Mouse (Mus musculus): ENCODE measurements at regions not wholly inside any gene's neighbourhood (a gene's known extent, or its start where the extent isn't known, plus 50 kb on each side); places are given as distances from the start of the nearest gene placed in this dataset.

GRCm38 (mm10) chr4:125354742-125355141 is 135.8 kb upstream of the Grik3 start:
- no peak for DNase-seq (ENCODE audit: low spot score in 2 of 2)

- DNase-seq (ENCODE audit: low spot score in 2 of 2): no peak
These were observed 140.4 kb upstream of the Grik3 start for GRCm38 (mm10) chr4:125350056-125350455.

DNA sequence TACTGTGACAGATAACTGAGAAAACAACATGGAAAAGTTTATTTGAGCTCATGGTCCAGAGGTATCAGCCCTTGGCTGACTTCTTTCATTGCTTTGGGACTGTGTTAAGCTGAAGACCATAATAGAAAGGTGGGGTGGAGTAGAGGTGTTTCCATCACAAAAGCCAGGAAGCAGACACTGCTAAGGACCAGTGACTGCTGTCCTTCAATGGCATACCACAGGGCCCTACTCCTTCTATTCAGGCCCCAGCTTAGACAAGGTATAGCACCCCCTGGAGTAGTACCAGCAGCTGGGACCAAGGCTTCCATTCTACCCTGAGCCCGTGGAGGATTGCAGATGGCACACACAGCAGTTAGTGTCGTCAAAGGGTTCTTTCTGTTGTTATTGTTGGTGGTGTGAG is 151.4 kb upstream of the Grik3 start:
- DNase-seq (ENCODE audit: low spot score in 2 of 2): no peak

DNA sequence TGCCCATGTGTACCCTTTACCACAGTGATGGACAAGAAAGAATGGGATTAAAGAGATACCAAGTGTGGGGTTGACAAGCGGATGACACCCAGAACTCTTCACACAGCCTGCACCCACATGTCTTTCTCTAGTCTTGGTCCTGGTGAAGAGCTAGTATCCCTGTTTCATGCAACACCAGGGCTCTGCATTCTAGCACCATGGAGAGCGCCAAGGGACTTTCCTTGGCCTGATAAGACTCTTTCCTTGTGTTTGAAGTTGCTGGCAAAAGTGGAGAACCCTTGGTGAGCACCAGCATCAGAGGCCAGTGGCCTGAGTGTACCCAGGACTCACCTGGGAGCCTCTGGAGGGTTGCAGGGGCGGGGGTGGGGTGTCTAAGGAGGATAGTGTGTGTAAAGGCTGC is 161.7 kb upstream of the Grik3 start:
- no peak for DNase-seq (ENCODE audit: low spot score in 2 of 2)

DNA sequence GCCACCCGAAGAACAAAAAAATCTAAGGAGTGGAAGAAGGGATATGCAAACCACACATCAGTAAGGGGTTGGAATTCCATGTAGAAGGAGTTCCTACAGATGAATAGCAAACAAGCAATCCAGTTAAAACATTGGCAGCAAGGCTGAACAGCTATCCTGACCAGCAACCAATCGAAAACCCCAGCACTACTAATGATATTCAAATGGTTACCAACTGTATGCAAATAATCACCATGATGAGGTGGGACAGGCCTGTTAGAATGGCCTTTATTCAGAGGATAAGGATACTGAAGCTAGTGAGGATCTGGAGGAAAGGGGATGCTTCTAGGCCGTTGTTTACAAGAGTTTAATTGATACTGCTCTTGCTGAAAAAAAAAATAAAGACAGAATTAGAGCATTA is 166.0 kb upstream of the Grik3 start:
- no peak for DNase-seq (ENCODE audit: low spot score in 2 of 2)

DNA sequence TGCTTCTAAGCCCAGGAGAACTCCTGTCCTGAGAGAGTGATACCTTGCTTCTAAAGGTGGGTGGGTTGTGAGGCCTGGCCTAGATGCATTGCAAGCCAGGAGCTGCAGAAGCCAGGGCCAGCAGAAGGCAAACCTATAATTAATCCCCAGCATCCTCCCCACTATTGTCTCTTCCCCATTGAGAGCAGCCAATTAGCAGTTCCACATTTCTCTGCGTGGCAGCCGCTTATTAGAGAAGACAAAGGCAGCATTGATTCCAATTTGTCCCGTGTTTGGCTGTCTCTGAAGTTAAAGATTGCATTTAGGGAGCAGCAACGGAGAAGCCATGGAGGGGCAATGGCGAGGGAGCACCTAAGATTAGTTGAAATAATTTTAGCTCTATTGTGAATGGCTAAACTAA is 171.2 kb upstream of the Grik3 start:
- no peak for DNase-seq (ENCODE audit: low spot score in 2 of 2)

DNA sequence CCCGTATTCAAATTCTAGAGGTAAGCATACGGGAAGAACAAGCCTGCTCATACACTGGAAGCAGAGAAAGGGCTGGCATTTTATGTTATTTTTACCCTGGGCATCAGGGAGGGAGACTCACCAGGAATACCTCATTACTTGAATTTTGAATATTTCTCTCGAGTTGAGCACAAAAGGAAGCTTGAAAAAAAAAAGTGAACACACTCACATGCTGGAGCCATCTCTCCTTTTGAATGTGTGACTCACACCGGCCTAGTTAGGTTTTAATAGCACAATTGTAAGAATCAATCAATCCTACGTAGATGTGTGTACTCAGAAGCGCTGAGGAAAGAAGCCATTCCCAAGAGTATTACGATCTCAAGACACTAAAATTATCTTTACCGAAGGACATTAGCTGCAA is 172.2 kb upstream of the Grik3 start:
- no peak for DNase-seq (ENCODE audit: low spot score in 2 of 2)

DNA sequence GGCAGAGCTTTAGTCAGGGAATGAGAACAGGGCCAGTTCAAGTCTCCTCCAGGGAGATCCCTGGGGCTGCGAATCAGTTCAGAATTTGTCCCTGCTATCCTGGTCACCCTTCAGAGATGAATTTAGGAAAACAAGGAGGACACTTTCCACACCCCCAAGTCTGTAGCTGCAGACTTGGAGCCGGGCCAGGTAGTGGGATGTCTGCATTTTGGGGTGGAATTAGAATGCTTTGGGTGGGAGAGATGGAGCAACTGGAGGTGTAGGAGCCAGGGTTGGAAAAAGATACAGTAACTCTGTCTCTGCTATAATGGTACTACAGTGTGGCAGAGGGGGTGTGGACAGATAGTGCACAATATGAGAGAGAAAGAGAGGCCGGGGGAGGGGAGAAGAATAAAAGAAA is 173.6 kb upstream of the Grik3 start:
- peak in 1 of 2 experiments; percentile 64 for DNase-seq (ENCODE audit: low spot score in 2 of 2)

- peak; percentile 74 to 78 for DNase-seq (ENCODE audit: low spot score in 2 of 2)
These were observed 174.7 kb upstream of the Grik3 start for GRCm38 (mm10) chr4:125315818-125316217.

DNA sequence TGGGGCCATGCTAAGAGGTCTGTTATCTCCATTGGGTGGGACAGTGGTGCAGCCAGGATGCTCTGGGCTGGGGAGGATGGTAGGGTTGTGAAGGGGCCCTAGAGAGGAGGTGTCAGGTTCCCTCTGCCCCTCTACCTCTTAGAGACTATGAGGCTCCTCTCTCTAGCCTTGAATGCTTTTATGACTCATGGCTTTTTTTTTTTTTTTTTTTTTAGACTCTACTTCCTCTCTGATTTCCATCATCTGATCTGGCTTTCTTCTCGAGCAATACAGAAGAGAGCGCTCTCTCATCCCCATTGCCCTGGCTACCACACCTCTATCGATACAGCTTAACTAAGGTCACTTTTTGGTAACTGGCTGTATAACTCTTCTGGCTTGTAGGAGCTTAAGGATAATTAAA is 176.6 kb upstream of the Grik3 start:
- no peak for DNase-seq (ENCODE audit: low spot score in 2 of 2)

DNA sequence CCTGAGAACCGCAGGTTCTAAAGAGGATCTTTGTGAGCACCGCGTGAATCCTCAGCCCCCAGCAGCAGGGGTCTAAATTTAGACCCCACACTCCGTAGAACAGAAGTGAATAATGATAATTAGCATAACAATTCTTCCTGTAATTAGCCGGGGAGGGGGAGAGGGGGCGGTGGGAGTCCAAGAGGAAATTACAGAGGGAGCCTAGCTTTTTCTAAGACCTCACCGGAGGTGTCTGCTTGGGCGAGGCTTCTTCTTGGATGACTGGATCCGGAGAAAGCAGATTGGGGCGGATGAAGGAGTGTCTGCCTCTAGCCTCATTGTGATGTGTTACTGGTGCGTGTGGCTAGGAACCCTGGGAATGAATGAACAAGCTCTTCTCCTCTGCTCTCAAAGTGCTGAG is 177.2 kb upstream of the Grik3 start:
- DNase-seq (ENCODE audit: low spot score in 2 of 2): peak in 1 of 2 experiments; percentile 57

- no peak for DNase-seq (ENCODE audit: low spot score in 2 of 2)
These were observed 180.5 kb upstream of the Zc3h12a start for GRCm38 (mm10) chr4:125308171-125308570.

DNA sequence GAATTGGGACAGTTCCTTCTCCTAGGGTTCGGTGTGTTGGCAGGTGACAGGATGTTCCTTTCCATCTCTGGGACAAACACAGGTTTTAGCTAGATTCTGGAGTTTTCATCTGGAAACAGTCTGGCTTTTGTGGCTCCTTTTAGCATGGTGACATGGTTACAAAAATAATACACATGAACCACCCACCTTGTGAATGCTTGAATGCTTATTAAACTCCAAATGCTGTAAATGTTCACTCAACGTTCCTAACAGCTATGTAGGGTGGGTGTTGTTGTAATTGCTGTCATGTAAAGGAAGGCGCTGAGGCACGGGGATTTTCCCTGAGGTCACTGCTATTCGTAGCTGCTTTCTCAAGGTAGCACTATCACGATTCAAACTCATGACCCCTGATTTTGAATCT is 178.1 kb upstream of the Zc3h12a start:
- no peak for DNase-seq (ENCODE audit: low spot score in 2 of 2)

GRCm38 (mm10) chr4:125302660-125303059 is 175.0 kb upstream of the Zc3h12a start:
- DNase-seq (ENCODE audit: low spot score in 2 of 2): peak in 1 of 2 experiments; percentile 61

- DNase-seq (ENCODE audit: low spot score in 2 of 2): peak; percentile 57 to 76
These were observed 173.1 kb upstream of the Zc3h12a start for GRCm38 (mm10) chr4:125300503-125301457.

- no peak for DNase-seq (ENCODE audit: low spot score in 2 of 2)
These were observed 163.1 kb upstream of the Zc3h12a start for GRCm38 (mm10) chr4:125290761-125291160.

DNA sequence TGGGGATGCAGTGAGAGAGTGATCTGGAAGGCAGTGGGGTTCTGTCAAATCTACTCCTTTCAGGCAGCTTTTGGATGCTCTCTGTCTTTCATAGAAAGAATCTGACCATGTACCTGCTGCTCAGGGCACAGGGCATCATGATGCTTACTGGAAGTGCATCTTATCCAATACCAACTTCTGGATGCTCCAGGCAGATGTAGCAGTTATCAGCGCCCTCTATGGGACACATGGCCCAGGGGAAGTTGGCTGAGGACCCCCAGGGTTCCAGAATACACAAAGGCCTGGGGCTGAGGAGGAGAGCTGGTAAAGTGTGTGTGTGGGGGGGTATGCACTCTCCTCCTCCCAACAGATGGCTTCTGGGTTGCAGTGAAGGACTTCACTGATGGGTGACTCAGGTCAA is 162.1 kb upstream of the Zc3h12a start:
- DNase-seq (ENCODE audit: low spot score in 2 of 2): no peak

GRCm38 (mm10) chr4:125289031-125289449 is 161.4 kb upstream of the Zc3h12a start:
- peak; percentile 71 to 75 for DNase-seq (ENCODE audit: low spot score in 2 of 2)

- DNase-seq (ENCODE audit: low spot score in 2 of 2): no peak
These were observed 155.3 kb upstream of the Zc3h12a start for GRCm38 (mm10) chr4:125282974-125283319.

DNA sequence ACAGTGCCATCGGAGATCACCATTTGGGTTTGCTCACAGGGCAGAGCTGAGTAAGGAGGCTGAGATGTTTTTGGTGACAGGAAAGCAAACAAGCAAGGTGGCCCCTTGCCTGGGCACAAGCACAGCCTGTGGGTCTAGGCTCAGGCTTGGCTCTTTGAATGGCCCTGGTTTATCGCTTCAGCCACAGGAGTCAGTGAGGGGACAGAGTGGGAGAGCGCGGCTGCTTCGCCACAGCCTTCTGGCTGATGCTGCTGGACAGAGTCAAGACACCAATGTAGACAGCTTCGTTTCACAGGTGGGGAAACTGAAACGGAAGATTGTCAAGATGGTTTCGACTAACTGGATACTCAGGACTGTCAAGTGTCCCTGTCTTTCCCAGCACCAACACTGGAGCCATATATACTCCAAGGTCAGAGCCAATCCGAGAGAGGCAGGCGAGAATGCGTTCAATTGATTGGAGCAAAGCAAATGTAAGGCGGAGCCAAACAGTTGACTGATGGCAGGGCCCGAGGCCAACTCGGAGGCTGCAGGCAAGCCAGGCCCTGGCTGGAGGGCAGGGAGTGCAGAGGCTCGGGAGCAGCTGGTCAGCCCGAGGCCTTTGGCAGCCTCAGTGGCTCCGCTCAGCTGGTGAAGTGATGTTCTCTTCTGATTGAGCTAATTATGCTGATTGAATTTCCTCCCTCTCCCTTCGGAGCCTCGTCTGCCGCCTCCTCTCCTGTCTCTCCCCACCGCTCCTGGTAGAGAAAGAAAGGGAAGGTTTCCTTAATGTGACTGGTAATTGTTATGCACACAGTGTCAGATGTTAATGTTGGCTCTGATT is 154.7 kb upstream of the Zc3h12a start:
- DNase-seq (ENCODE audit: low spot score in 2 of 2): peak; percentile 85 to 87

DNA sequence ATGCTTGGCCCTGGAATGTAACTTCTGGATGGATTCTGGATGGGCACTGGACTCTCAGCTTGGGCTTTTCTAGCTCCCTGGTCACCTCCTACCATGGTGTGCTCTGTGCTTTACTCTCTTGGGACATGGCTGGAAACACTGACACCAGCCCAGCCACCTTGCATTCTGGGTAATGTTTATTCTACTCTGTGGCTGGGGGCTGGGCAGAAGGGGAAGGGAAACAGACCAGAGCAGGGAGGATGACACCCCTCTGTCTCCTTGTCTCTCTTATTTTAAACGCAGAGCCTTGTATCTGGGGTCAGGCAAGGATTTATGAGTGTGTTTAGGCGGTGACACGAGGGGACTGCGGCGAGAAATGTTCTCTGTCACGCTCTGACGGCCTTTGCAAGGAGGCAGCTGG is 151.5 kb upstream of the Zc3h12a start:
- DNase-seq (ENCODE audit: low spot score in 2 of 2): no peak

GRCm38 (mm10) chr4:125276861-125277260 is 149.2 kb upstream of the Zc3h12a start:
- no peak for DNase-seq (ENCODE audit: low spot score in 2 of 2)

DNA sequence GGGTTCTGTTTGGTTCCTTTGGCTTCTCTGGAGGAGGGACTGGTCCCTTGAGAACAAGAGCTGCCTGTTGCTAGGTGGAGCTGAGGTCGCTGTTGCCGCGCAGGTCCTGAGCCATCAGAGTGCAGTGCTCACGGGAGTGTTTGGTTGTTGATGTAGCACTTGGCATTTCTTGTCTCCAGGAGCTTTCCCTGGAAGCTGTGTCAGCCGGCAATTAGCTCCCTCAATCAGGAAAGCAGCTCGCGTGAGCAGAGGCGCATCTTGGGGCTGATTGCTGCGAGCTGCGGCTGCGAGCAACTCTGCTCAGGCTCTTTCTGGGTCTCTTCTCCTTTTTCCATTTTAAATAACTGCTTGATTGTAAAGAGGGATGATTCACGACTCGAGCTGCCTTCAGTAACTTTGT is 147.6 kb upstream of the Zc3h12a start:
- peak; percentile 46 to 59 for DNase-seq (ENCODE audit: low spot score in 2 of 2)

Data from right cerebral cortex, postnatal 10 days (tissue).